Mouse (Mus musculus): ENCODE results near the gene Gm8797. TPM values are rescaled to one million over a fixed set of nuclear protein-coding genes. Genes with fewer than 3 reads are reported as not detected.
"Not testable (repeated sequence)": the region's sequence is repeated elsewhere in the genome, so short reads cannot be mapped to it uniquely, and the experiment has no call there.

Gm8797 gene
- total RNA-seq (2014; rRNA removed) (1.1 and 8.5 TPM in 2 replicates), polyA plus RNA-seq (2015; fragmentation: Nextera tagmentation; extraction: Ambion mirVana) (18.9 and 23.0 TPM in 2 replicates)

- not testable (repeated sequence) for H3K27me3 ChIP-seq (ENCODE audit: insufficient read depth, low read length); H3K4me1 ChIP-seq (ENCODE audit: insufficient read depth); ATAC-seq; H3K4me2 ChIP-seq (ENCODE audit: low read depth); H3K4me3 ChIP-seq (ENCODE audit: low read depth, low read length); H3K36me3 ChIP-seq (ENCODE audit: insufficient read depth); DNase-seq; H3K9ac ChIP-seq; H3K27ac ChIP-seq (ENCODE audit: low read depth, low read length); H3K9me3 ChIP-seq (ENCODE audit: low read length)
- WGBS: 95% methylated on average over 9 of the region's 9 CpGs
These were observed at the start of gene Gm8797 for GRCm38 (mm10) chr3:5750506-5750905. TSS of gene Gm8797 (plus strand) at chr3:5750806.

GRCm38 (mm10) chr3:5714481-5714880 lies 36.1 kb upstream of the Gm8797 start:
- Histone ChIP-seq H3K9ac (no peak overlapping the region), H3K4me2 (ENCODE audit: low read depth) (no peak overlapping the region), H3K27me3 (ENCODE audit: insufficient read depth, low read length) (no peaks in the 10 kb centered on the region), H3K36me3 (ENCODE audit: insufficient read depth) (no peaks in the 10 kb centered on the region), H3K4me1 (ENCODE audit: insufficient read depth) (no peaks in the 10 kb centered on the region), H3K27ac (ENCODE audit: low read depth, low read length) (no peak overlapping the region), H3K9me3 (ENCODE audit: low read length) (no peaks in the 10 kb centered on the region), H3K4me3 (ENCODE audit: low read depth, low read length) (no peak overlapping the region)
- DNase-seq (no peak), ATAC-seq (no peak)
- TF ChIP-seq CTCF (IDR thresholded peaks at IDR 0.05; ENCODE audit: low read depth): no peak

GRCm38 (mm10) chr3:5732931-5733330 lies 17.7 kb upstream of the Gm8797 start:
- ATAC-seq: no peak
- DNase-seq: no peak
- no peak overlapping the region for H3K4me3 ChIP-seq (ENCODE audit: low read depth, low read length)
- no peak overlapping the region for H3K4me2 ChIP-seq (ENCODE audit: low read depth)
- no peaks in the 10 kb centered on the region for H3K27me3 ChIP-seq (ENCODE audit: insufficient read depth, low read length)
- H3K4me1 ChIP-seq (ENCODE audit: insufficient read depth): no peaks in the 10 kb centered on the region
- no peaks in the 10 kb centered on the region for H3K9me3 ChIP-seq (ENCODE audit: low read length)
- H3K36me3 ChIP-seq (ENCODE audit: insufficient read depth): no peaks in the 10 kb centered on the region
- TF ChIP-seq CTCF (IDR thresholded peaks at IDR 0.05; ENCODE audit: low read depth): no peak
- no peak overlapping the region for H3K9ac ChIP-seq
- H3K27ac ChIP-seq (ENCODE audit: low read depth, low read length): no peak overlapping the region

- TF ChIP-seq CTCF (IDR thresholded peaks at IDR 0.05; ENCODE audit: low read depth): no peak
- DNase-seq (peak; percentile 90), ATAC-seq (peak; percentile 97)
- H3K9ac ChIP-seq: no peak overlapping the region
- no peak overlapping the region for H3K4me3 ChIP-seq (ENCODE audit: low read depth, low read length)
- no peak overlapping the region for H3K4me2 ChIP-seq (ENCODE audit: low read depth)
- H3K27ac ChIP-seq (ENCODE audit: low read depth, low read length): peak overlapping the region; percentile 37
- no peaks in the 10 kb centered on the region for H3K4me1 ChIP-seq (ENCODE audit: insufficient read depth)
- no peaks in the 10 kb centered on the region for H3K9me3 ChIP-seq (ENCODE audit: low read length)
- 3% methylated on average over 3 of the region's 3 CpGs for WGBS
- H3K27me3 ChIP-seq (ENCODE audit: insufficient read depth, low read length): no peaks in the 10 kb centered on the region
- H3K36me3 ChIP-seq (ENCODE audit: insufficient read depth): no peaks in the 10 kb centered on the region
These were observed 4.3 kb downstream of the Gm8797 start for GRCm38 (mm10) chr3:5754763-5755478.

GRCm38 (mm10) chr3:5766256-5766655 lies 15.7 kb downstream of the Gm8797 start:
- no peak overlapping the region for H3K4me2 ChIP-seq (ENCODE audit: low read depth)
- H3K9ac ChIP-seq: no peak overlapping the region
- H3K27me3 ChIP-seq (ENCODE audit: insufficient read depth, low read length): no peaks in the 10 kb centered on the region
- no peak overlapping the region for H3K27ac ChIP-seq (ENCODE audit: low read depth, low read length)
- TF ChIP-seq CTCF (IDR thresholded peaks at IDR 0.05; ENCODE audit: low read depth): no peak
- no peak overlapping the region for H3K4me3 ChIP-seq (ENCODE audit: low read depth, low read length)
- H3K4me1 ChIP-seq (ENCODE audit: insufficient read depth): no peaks in the 10 kb centered on the region
- WGBS: 27% methylated on average over 3 of the region's 3 CpGs
- H3K9me3 ChIP-seq (ENCODE audit: low read length): no peaks in the 10 kb centered on the region
- DNase-seq (peak; percentile 16), ATAC-seq (peak; percentile 74)
- H3K36me3 ChIP-seq (ENCODE audit: insufficient read depth): no peaks in the 10 kb centered on the region

- H3K4me3 ChIP-seq (ENCODE audit: low read depth, low read length): no peak overlapping the region
- 91% methylated on average over 2 of the region's 2 CpGs for WGBS
- H3K4me2 ChIP-seq (ENCODE audit: low read depth): no peak overlapping the region
- no peaks in the 10 kb centered on the region for H3K36me3 ChIP-seq (ENCODE audit: insufficient read depth)
- H3K27me3 ChIP-seq (ENCODE audit: insufficient read depth, low read length): no peaks in the 10 kb centered on the region
- H3K4me1 ChIP-seq (ENCODE audit: insufficient read depth): no peaks in the 10 kb centered on the region
- H3K27ac ChIP-seq (ENCODE audit: low read depth, low read length): no peak overlapping the region
- ATAC-seq: no peak
- DNase-seq: no peak
- no peaks in the 10 kb centered on the region for H3K9me3 ChIP-seq (ENCODE audit: low read length)
- no peak for TF ChIP-seq CTCF (IDR thresholded peaks at IDR 0.05; ENCODE audit: low read depth)
- H3K9ac ChIP-seq: no peak overlapping the region
These were observed 26.3 kb downstream of the Gm8797 start for GRCm38 (mm10) chr3:5776894-5777293.
